Mouse (Mus musculus): ENCODE data around the gene Kptn. TPM values are rescaled to one million over a fixed set of nuclear protein-coding genes. Genes with fewer than 3 reads are reported as not detected.

Gene Kptn
- polyA plus RNA-seq (2014; fragmentation: Illumina TruSeq; extraction: RNeasy Lipid Tissue Mini Kit (QIAGEN cat#74804); ENCODE audit: low read depth, low replicate concordance), result 3.5 TPM

DNA sequence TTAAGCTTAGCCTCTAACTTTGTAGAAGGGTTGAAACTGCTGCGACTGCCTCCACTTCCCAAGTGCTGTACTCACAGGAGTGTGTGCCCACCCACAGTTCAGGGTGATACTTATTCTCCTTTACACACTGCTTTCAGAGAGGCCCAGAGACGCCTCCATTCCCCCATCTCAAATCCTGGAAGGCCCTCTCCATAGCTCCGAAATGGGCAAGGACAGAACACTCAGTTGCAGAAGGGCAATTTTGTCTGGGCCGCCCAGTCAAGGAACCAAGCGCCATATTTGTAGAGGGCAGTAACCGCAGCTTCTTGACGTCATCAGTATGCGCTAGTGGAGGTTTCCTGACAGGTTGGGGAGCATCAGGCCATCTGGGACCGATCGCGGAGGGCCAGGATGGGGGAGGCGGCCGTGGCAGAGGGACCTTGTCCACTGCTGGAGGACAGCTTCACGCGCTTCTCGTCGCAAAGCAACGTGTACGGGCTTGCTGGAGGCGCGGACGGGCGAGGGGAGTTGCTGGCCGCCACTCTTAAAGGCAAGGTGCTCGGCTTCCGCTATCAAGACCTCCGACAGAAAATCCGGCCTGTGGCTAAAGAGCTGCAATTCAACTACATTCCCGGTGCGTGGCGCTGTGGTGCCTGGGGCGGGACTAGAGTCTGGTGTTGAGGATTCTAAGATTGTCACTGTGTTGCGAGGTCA lies at the start of gene Kptn:
Gene Kptn, plus strand, starts transcription at position 327 of the 693 bp plus-strand sequence.

DNA sequence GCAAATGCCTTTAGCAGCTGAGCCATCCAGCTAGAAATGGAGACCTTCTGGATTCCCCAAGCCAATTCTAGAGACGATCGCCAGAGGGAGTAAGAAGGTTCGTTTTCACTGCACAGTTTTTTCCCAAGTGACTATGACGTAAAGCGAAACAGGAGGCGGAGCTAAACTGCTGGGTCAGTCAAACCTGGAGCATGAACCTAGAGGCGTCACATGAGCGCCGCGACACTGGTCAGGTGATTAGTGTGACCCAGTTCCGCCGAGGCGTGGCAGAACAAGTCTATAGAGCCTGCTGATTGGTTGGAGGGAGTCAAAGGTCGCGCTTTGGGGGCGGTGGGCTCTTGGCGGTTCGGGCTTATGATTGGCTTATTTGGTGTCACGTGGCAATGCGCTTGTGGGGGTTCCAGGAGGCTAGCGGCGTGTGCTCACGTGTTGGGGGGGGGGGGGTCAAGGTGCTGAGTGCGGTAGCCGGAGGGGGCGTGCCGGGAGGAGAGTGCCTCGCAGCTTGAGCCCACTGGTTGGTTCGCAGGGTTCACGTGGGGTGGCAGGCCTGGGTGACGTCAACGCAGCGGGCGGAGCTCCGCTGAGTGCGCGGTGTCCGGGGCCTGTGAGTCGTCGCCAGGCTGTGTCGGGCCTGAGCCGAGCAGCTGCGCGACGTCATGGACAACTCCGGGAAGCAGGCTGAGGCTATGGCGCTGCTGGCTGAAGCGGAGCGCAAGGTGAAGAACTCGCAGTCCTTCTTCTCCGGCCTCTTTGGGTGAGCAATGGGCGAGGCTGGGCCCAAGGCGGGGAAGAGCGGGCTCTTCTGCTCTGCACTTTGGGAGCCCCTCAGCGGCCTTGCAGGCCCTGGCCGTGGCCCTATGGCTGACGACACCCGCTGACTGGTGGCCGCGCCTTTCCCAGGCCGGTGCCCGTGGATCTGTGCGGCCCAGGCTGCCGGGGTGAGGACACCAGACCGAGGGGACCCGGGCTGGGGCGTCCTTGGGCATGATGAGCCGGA lies 21.4 kb upstream of the Kptn start, which contains the start of gene Napa:
Gene Napa, plus strand, starts transcription at position 438 of the 997 bp plus-strand sequence.

DNA sequence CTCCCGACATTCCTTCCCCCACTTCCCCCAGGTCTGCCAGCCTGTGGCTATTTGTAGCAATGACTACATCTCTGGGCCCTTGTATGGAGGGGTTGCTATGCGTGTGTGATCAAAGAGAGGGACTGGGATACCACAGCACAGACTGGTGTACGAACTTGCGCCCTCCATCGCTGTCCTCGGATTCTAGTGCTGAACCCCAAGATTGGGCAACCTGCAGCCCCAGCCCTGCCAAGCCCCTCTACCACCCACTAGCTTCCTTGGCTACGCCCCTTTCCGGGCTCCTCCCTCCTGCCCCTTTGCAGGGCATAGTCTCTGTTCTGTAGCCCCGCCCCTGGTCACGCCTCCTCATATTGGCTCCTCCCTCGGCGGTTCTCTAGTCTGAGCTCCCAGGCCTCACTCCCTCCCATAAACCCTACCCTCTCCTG lies 9.7 kb downstream of the Kptn start, which contains the start of gene Slc8a2:
Gene Slc8a2, plus strand, starts transcription at position 406 of the 425 bp plus-strand sequence.

DNA sequence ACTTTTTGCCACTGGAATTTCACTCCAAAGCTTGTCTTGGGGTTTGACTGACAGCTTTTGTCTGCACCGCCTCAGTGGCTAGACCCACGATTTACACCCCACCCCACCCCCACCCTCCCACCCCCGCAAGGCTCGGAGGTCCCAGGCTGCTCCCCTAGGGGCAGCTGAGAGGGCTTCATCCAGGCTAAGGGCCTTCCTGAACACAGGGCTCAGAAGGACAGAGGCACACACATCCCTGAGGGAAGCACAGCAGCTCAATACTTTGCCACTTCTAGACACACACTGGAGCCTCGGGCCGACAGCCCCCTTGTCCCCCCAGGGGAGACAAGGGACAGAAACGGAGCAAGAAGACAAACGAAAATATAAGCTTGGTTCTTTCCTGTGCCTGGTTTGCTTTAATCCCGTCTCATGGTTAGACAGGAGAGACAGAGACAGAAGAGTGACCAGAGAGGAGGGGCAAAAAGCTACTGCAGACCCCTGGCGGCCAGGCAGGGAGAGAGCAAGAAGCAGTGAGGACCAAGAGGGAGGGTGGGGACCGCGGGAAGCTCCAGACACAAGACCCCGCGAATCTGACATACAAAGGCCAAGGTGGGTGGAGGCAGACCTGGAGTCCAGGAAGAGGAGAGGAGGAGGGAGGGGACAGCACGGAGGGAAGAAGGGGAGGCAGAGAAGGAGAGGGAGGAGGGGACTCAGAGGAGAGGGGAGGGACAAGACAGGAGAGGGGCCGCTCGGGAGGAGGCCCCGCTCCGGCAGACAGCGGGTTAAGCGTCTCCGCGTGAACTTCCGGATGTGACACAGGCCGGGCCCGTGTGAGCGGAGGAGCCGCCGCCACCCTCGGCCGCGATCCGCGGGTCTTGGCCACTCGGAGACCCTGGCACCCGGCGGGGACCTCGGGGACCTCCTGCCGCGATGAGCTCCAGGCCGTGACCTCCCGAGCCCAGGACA lies 55.2 kb downstream of the Kptn start, which contains the start of gene Meis3:
Gene Meis3, plus strand, starts transcription at position 494 of the 945 bp plus-strand sequence.

Other genes starting within 250 kb of the Kptn start
- not detected for gene Crx, start 239.9 kb upstream of the Kptn start, polyA plus RNA-seq (2014; fragmentation: Illumina TruSeq; extraction: RNeasy Lipid Tissue Mini Kit (QIAGEN cat#74804); ENCODE audit: low read depth, low replicate concordance)
- not detected for gene Crxos, start 237.3 kb upstream of the Kptn start, polyA plus RNA-seq (2014; fragmentation: Illumina TruSeq; extraction: RNeasy Lipid Tissue Mini Kit (QIAGEN cat#74804); ENCODE audit: low read depth, low replicate concordance)
- 2.9 TPM for gene Selenow, start 197.5 kb upstream of the Kptn start, polyA plus RNA-seq (2014; fragmentation: Illumina TruSeq; extraction: RNeasy Lipid Tissue Mini Kit (QIAGEN cat#74804); ENCODE audit: low read depth, low replicate concordance)
- gene Nop53, start 173.8 kb upstream of the Kptn start, polyA plus RNA-seq (2014; fragmentation: Illumina TruSeq; extraction: RNeasy Lipid Tissue Mini Kit (QIAGEN cat#74804); ENCODE audit: low read depth, low replicate concordance), result 10.2 TPM
- 6.9 TPM for gene Ehd2, start 152.3 kb upstream of the Kptn start, polyA plus RNA-seq (2014; fragmentation: Illumina TruSeq; extraction: RNeasy Lipid Tissue Mini Kit (QIAGEN cat#74804); ENCODE audit: low read depth, low replicate concordance)
- 0.28 TPM for gene Bicra, start 72.0 kb upstream of the Kptn start, polyA plus RNA-seq (2014; fragmentation: Illumina TruSeq; extraction: RNeasy Lipid Tissue Mini Kit (QIAGEN cat#74804); ENCODE audit: low read depth, low replicate concordance)
- gene Zfp541, start 58.1 kb upstream of the Kptn start, polyA plus RNA-seq (2014; fragmentation: Illumina TruSeq; extraction: RNeasy Lipid Tissue Mini Kit (QIAGEN cat#74804); ENCODE audit: low read depth, low replicate concordance), result not detected
- gene Napa, start 21.4 kb upstream of the Kptn start, polyA plus RNA-seq (2014; fragmentation: Illumina TruSeq; extraction: RNeasy Lipid Tissue Mini Kit (QIAGEN cat#74804); ENCODE audit: low read depth, low replicate concordance), result 19.9 TPM
- 0.08 TPM for gene Slc8a2, start 9.9 kb downstream of the Kptn start, polyA plus RNA-seq (2014; fragmentation: Illumina TruSeq; extraction: RNeasy Lipid Tissue Mini Kit (QIAGEN cat#74804); ENCODE audit: low read depth, low replicate concordance)
- not detected for gene Meis3, start 55.2 kb downstream of the Kptn start, polyA plus RNA-seq (2014; fragmentation: Illumina TruSeq; extraction: RNeasy Lipid Tissue Mini Kit (QIAGEN cat#74804); ENCODE audit: low read depth, low replicate concordance)
- gene Dhx34, start 102.1 kb downstream of the Kptn start, polyA plus RNA-seq (2014; fragmentation: Illumina TruSeq; extraction: RNeasy Lipid Tissue Mini Kit (QIAGEN cat#74804); ENCODE audit: low read depth, low replicate concordance), result 0.24 TPM
- gene C5ar2, start 124.3 kb downstream of the Kptn start, polyA plus RNA-seq (2014; fragmentation: Illumina TruSeq; extraction: RNeasy Lipid Tissue Mini Kit (QIAGEN cat#74804); ENCODE audit: low read depth, low replicate concordance), result 0.12 TPM
- 0.57 TPM for gene C5ar1, start 139.6 kb downstream of the Kptn start, polyA plus RNA-seq (2014; fragmentation: Illumina TruSeq; extraction: RNeasy Lipid Tissue Mini Kit (QIAGEN cat#74804); ENCODE audit: low read depth, low replicate concordance)
- gene Inafm1, start 153.7 kb downstream of the Kptn start, polyA plus RNA-seq (2014; fragmentation: Illumina TruSeq; extraction: RNeasy Lipid Tissue Mini Kit (QIAGEN cat#74804); ENCODE audit: low read depth, low replicate concordance), result 0.93 TPM
- gene Ccdc9, start 166.9 kb downstream of the Kptn start, polyA plus RNA-seq (2014; fragmentation: Illumina TruSeq; extraction: RNeasy Lipid Tissue Mini Kit (QIAGEN cat#74804); ENCODE audit: low read depth, low replicate concordance), result 10.5 TPM
- gene Bbc3, start 188.5 kb downstream of the Kptn start, polyA plus RNA-seq (2014; fragmentation: Illumina TruSeq; extraction: RNeasy Lipid Tissue Mini Kit (QIAGEN cat#74804); ENCODE audit: low read depth, low replicate concordance), result not detected